Mouse (Mus musculus) brain, embryonic 14.5 days (tissue): ENCODE measurements around the gene Numa1.

Experiments used
- CTCF ChIP-seq: fragments of 200-500 bp; IDR thresholded peaks from 2 replicates; pipeline ENCODE4 v1.5.1; 2012; ENCODE audit warnings: inconsistent platforms, mild to moderate bottlenecking, moderate library complexity, borderline replicate concordance; ENCODE audit not compliant: insufficient read depth, insufficient read length; ENCODE audit errors: extremely low read depth
- POLR2A ChIP-seq: fragments of 200-500 bp; IDR thresholded peaks from 2 replicates; pipeline ENCODE4 v1.6.1; 2012; ENCODE audit warnings: mild to moderate bottlenecking, inconsistent platforms, borderline replicate concordance; ENCODE audit not compliant: poor library complexity, insufficient read depth, insufficient read length, severe bottlenecking; ENCODE audit errors: extremely low read depth

GRCm38 (mm10) chr7:101886274-101886673, 47.6 kb upstream of the Numa1 start:
- TF ChIP-seq CTCF: no peak
- no peak for TF ChIP-seq POLR2A
